Mouse (Mus musculus): ENCODE data around the gene Stk11. TPM values are rescaled to one million over a fixed set of nuclear protein-coding genes. Genes with fewer than 3 reads are reported as not detected.
A peak's percentile ranks its signal among the peaks of the same experiment; 100 is the strongest.

The Stk11 gene
- polyA plus RNA-seq, 1 experiment: 70.3 TPM

DNA sequence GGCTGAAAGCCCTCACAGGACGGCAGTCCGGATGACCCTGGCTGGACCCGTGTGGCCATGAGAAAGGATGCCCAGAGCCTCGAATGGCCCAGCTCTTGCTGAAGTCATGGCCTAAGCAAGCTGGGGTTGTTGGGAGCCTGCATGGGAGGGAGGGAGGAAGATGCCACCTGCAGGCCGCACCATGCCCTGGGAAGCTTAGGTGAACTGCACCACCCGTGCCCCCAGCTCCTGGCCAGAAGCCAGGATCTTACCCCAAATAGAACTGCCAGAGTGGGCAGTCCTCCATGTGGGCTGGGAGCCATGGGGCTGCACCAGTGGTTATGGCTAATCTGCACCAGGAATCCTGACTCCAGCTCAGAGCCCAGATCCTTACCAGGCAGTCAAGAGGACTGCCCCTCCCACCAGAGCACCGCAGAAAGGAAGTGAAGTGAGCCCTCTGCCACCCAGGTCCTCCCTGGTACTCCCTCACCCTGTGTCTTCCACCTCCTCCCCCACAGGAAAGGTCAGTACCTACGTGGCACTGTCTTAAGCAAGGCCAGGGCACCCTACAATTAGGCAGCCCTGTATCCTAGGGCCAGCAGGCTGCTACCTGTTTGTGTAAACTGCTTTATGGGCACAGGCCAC lies 17.7 kb downstream of the Stk11 start:
- TF ChIP-seq EP300 (IDR thresholded peaks at IDR 0.05; ENCODE audit: insufficient read depth, low read depth, low read length) (no peak), POLR2A (IDR thresholded peaks at IDR 0.05; ENCODE audit: insufficient read depth, low read length) (no peak), CTCF (IDR thresholded peaks at IDR 0.05; ENCODE audit: low read depth, low read length) (no peak)
- Histone ChIP-seq H3K4me1 (ENCODE audit: control insufficient read depth, insufficient read depth, low read length) (no peaks in the 10 kb centered on the region), H3K27me3 (ENCODE audit: control insufficient read depth, insufficient read depth, low read length, poor library complexity, severe bottlenecking) (no peaks in the 10 kb centered on the region), H3K9ac (ENCODE audit: low read depth, poor library complexity, severe bottlenecking) (no peak overlapping the region), H3K4me3 (ENCODE audit: low read depth, low read length) (no peak overlapping the region), H3K9me3 (replicated peaks; ENCODE audit: control insufficient read depth, insufficient read depth, low read length, poor library complexity, severe bottlenecking) (no peaks in the 10 kb centered on the region), H3K36me3 (ENCODE audit: control insufficient read depth, insufficient read depth, low read length, poor library complexity, severe bottlenecking) (no peaks in the 10 kb centered on the region), H3K27ac (ENCODE audit: insufficient read depth, low read length) (no peak overlapping the region)

DNA sequence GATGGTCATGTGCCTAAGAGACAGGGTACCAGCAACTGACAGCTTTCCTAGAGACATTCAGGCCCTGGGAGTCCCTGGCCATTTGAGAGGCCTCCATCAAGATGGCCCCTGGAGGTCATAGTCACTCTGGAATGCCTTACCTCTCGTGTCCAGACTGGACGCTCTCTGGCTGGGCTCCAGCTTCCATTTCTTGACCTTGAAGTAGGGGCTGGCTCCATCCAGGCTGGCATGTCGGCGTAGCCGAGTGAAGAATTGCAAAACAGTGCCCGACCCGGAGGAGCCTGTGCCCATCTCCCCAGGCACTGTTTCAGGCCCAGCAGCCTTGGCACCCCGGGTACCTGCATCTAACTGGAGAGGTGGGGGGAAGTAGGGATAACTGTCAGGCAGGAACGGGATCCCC lies 18.8 kb downstream of the Stk11 start:
- H3K27me3 ChIP-seq (ENCODE audit: control insufficient read depth, insufficient read depth, low read length, poor library complexity, severe bottlenecking): no peaks in the 10 kb centered on the region
- no peaks in the 10 kb centered on the region for H3K36me3 ChIP-seq (ENCODE audit: control insufficient read depth, insufficient read depth, low read length, poor library complexity, severe bottlenecking)
- no peak for TF ChIP-seq CTCF (IDR thresholded peaks at IDR 0.05; ENCODE audit: low read depth, low read length)
- no peak for TF ChIP-seq POLR2A (IDR thresholded peaks at IDR 0.05; ENCODE audit: insufficient read depth, low read length)
- TF ChIP-seq EP300 (IDR thresholded peaks at IDR 0.05; ENCODE audit: insufficient read depth, low read depth, low read length): no peak
- no peak overlapping the region for H3K9ac ChIP-seq (ENCODE audit: low read depth, poor library complexity, severe bottlenecking)
- no peaks in the 10 kb centered on the region for H3K4me1 ChIP-seq (ENCODE audit: control insufficient read depth, insufficient read depth, low read length)
- H3K27ac ChIP-seq (ENCODE audit: insufficient read depth, low read length): no peak overlapping the region
- H3K4me3 ChIP-seq (ENCODE audit: low read depth, low read length): no peak overlapping the region
- no peaks in the 10 kb centered on the region for H3K9me3 ChIP-seq (replicated peaks; ENCODE audit: control insufficient read depth, insufficient read depth, low read length, poor library complexity, severe bottlenecking)

DNA sequence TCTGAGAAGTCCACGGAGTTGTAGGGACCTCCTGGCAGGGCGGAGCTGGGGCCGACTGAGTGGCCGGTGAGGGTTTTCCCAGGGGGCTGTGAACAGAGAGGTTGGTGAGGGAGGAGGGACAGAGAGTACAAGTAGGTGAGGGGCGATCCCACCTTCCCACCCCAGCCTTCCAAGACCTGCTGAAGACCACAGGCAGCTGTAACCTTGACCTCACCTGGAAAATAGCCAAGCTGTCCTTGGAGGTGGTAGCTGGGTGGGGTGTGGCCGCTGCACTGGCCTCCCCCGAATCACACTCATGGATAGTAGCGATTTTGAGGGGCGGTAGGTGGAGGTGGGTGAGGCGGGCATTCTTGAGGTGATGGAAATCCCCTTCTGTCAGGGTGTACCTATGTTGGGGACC lies 19.6 kb downstream of the Stk11 start:
- no peaks in the 10 kb centered on the region for H3K4me1 ChIP-seq (ENCODE audit: control insufficient read depth, insufficient read depth, low read length)
- no peak overlapping the region for H3K27ac ChIP-seq (ENCODE audit: insufficient read depth, low read length)
- no peak overlapping the region for H3K4me3 ChIP-seq (ENCODE audit: low read depth, low read length)
- no peak for TF ChIP-seq POLR2A (IDR thresholded peaks at IDR 0.05; ENCODE audit: insufficient read depth, low read length)
- TF ChIP-seq CTCF (IDR thresholded peaks at IDR 0.05; ENCODE audit: low read depth, low read length): no peak
- TF ChIP-seq EP300 (IDR thresholded peaks at IDR 0.05; ENCODE audit: insufficient read depth, low read depth, low read length): no peak
- no peaks in the 10 kb centered on the region for H3K9me3 ChIP-seq (replicated peaks; ENCODE audit: control insufficient read depth, insufficient read depth, low read length, poor library complexity, severe bottlenecking)
- H3K36me3 ChIP-seq (ENCODE audit: control insufficient read depth, insufficient read depth, low read length, poor library complexity, severe bottlenecking): no peaks in the 10 kb centered on the region
- no peaks in the 10 kb centered on the region for H3K27me3 ChIP-seq (ENCODE audit: control insufficient read depth, insufficient read depth, low read length, poor library complexity, severe bottlenecking)
- H3K9ac ChIP-seq (ENCODE audit: low read depth, poor library complexity, severe bottlenecking): no peak overlapping the region

DNA sequence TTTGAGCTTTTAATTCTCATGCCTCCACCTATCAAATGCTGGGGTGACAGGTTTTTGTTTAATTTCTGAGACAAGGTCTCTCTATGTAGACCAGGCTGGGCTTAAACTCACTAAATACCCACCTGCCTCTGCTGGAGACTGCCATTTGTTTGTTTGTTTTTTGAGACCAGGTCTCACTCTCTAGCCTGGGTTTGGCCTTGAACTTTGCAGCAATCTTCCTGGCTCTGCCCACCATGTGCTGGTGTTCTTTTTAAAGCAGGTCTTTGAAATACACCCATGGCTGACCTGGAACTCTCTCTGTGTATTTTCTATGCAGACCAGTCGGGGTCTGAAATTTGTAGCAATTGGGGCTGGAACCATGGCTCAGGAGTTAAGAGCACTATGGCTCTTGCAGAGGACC lies 20.0 kb downstream of the Stk11 start:
- TF ChIP-seq POLR2A (IDR thresholded peaks at IDR 0.05; ENCODE audit: insufficient read depth, low read length): no peak
- TF ChIP-seq EP300 (IDR thresholded peaks at IDR 0.05; ENCODE audit: insufficient read depth, low read depth, low read length): no peak
- no peak for TF ChIP-seq CTCF (IDR thresholded peaks at IDR 0.05; ENCODE audit: low read depth, low read length)
- H3K27ac ChIP-seq (ENCODE audit: insufficient read depth, low read length): no peak overlapping the region
- H3K9me3 ChIP-seq (replicated peaks; ENCODE audit: control insufficient read depth, insufficient read depth, low read length, poor library complexity, severe bottlenecking): no peaks in the 10 kb centered on the region
- no peak overlapping the region for H3K4me3 ChIP-seq (ENCODE audit: low read depth, low read length)
- no peaks in the 10 kb centered on the region for H3K36me3 ChIP-seq (ENCODE audit: control insufficient read depth, insufficient read depth, low read length, poor library complexity, severe bottlenecking)
- no peaks in the 10 kb centered on the region for H3K27me3 ChIP-seq (ENCODE audit: control insufficient read depth, insufficient read depth, low read length, poor library complexity, severe bottlenecking)
- no peaks in the 10 kb centered on the region for H3K4me1 ChIP-seq (ENCODE audit: control insufficient read depth, insufficient read depth, low read length)
- H3K9ac ChIP-seq (ENCODE audit: low read depth, poor library complexity, severe bottlenecking): no peak overlapping the region

DNA sequence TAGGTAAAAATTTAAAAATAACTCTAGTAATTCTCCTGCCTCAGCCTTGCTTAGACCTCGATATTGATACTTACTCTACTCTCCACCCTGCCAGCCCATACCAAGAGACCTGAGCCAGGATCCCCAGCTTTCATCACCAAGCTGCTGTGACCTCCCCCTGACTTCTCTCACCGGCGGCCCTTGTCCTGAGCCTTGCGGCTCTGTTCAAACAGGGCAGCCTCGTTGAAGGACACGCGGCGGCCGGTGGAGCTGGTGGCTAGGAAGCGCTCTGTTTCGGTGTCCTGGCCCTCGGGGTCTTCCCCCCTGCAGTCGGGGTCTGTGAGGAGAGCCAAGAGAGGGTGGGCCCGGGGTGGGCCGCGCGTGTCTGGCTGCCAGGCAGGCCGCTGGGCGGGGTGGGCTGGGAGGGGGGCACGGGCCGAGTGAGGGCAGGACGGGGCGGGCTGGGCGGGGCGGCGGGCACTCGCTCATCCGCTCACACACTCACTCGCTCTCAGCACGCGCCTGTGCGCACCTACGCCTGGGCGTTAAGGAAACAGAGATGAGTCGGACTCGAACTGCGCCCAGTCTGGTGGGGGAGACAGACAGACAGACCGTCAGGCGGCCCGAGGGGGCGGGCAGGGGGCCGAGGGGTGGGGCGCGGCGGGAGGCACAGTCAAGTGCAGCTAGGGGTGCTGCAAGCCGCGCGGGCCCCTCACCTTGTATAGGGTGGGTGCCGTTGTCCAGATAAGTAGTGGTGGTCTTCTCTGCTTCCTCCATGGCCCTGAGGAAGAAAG lies 20.8 kb downstream of the Stk11 start:
- H3K9me3 ChIP-seq (replicated peaks; ENCODE audit: control insufficient read depth, insufficient read depth, low read length, poor library complexity, severe bottlenecking): no peaks in the 10 kb centered on the region
- H3K9ac ChIP-seq (ENCODE audit: low read depth, poor library complexity, severe bottlenecking): peak overlapping the region; percentile 27
- TF ChIP-seq POLR2A (IDR thresholded peaks at IDR 0.05; ENCODE audit: insufficient read depth, low read length) (no peak), EP300 (IDR thresholded peaks at IDR 0.05; ENCODE audit: insufficient read depth, low read depth, low read length) (no peak), CTCF (IDR thresholded peaks at IDR 0.05; ENCODE audit: low read depth, low read length) (no peak)
- H3K4me3 ChIP-seq (ENCODE audit: low read depth, low read length): peak overlapping the region; percentile 72
- no peaks in the 10 kb centered on the region for H3K36me3 ChIP-seq (ENCODE audit: control insufficient read depth, insufficient read depth, low read length, poor library complexity, severe bottlenecking)
- H3K4me1 ChIP-seq (ENCODE audit: control insufficient read depth, insufficient read depth, low read length): no peaks in the 10 kb centered on the region
- no peaks in the 10 kb centered on the region for H3K27me3 ChIP-seq (ENCODE audit: control insufficient read depth, insufficient read depth, low read length, poor library complexity, severe bottlenecking)
- H3K27ac ChIP-seq (ENCODE audit: insufficient read depth, low read length): no peak overlapping the region
